Mouse (Mus musculus) lung, embryonic 14.5 days (tissue): ENCODE measurements around the gene Tff2. TPM values are rescaled to one million over a fixed set of nuclear protein-coding genes. Genes with fewer than 3 reads are reported as not detected.

ENCODE experiments used
- ATAC-seq: fragments of 200-750 bp; cut with Nextera tagmentation; 2 replicates; pipeline ENCODE4 v1.8.0; 2017; ENCODE audit warnings: mild to moderate bottlenecking, moderate TSS enrichment, moderate library complexity; ENCODE audit not compliant: insufficient read depth
- DNase-seq: peaks from one replicate; pipeline ENCODE4 v3.0.0-alpha.2; 2015
- H3K27ac ChIP-seq: fragments of 300-500 bp; sonication (generic); 2 replicates; pipeline ENCODE4 v1.5.1; 2014; ENCODE audit warnings: low read depth, mild to moderate bottlenecking, moderate library complexity
- H3K27me3 ChIP-seq: fragments of 300-500 bp; sonication (generic); 2 replicates; pipeline ENCODE4 v1.6.1; 2014; ENCODE audit warnings: low read length, control low read depth; ENCODE audit not compliant: insufficient read depth
- H3K36me3 ChIP-seq: fragments of 300-500 bp; sonication (generic); 2 replicates; pipeline ENCODE4 v1.6.1; 2014; ENCODE audit warnings: control low read depth; ENCODE audit not compliant: insufficient read depth
- H3K4me1 ChIP-seq: fragments of 300-500 bp; sonication (generic); 2 replicates; pipeline ENCODE4 v1.6.1; 2014; ENCODE audit warnings: antibody characterized with exemption, control low read depth; ENCODE audit not compliant: insufficient read depth
- H3K4me2 ChIP-seq: fragments of 300-500 bp; sonication (generic); 2 replicates; pipeline ENCODE4 v1.6.1; 2014; ENCODE audit warnings: mild to moderate bottlenecking
- H3K4me3 ChIP-seq: fragments of 300-500 bp; sonication (generic); 2 replicates; pipeline ENCODE4 v1.5.1; 2014; ENCODE audit warnings: low read depth, low read length
- H3K9ac ChIP-seq: fragments of 300-500 bp; sonication (generic); 2 replicates; pipeline ENCODE4 v1.6.1; 2014
- H3K9me3 ChIP-seq: fragments of 300-500 bp; sonication (generic); 2 replicates; pipeline ENCODE4 v1.6.1; 2016; ENCODE audit warnings: low read depth, low read length, control low read depth
- CTCF ChIP-seq: IDR thresholded peaks from 2 replicates; pipeline ENCODE4 v1.5.1; 2016; ENCODE audit warnings: antibody characterized with exemption, low read depth
- WGBS: fragments of 180-500 bp; shearing (Covaris S2); extraction: QIAGEN DNeasy Blood & Tissue Kit; methylation state at CpG from one replicate; pipeline ENCODE4 v1.1.7; 2014; 5-methylcytosine and 5-hydroxymethylcytosine counted together
- polyA plus RNA-seq: library from polyadenylated mRNA; unstranded; fragments of >200 nt; fragmentation: Nextera tagmentation; extraction: Ambion mirVana; gene quantifications from 2 replicates; pipeline ENCODE4 v1.2.1, GENCODE M21; 2014

Gene Tff2
- polyA plus RNA-seq, 1 experiment from 2014 or later = not detected

DNA sequence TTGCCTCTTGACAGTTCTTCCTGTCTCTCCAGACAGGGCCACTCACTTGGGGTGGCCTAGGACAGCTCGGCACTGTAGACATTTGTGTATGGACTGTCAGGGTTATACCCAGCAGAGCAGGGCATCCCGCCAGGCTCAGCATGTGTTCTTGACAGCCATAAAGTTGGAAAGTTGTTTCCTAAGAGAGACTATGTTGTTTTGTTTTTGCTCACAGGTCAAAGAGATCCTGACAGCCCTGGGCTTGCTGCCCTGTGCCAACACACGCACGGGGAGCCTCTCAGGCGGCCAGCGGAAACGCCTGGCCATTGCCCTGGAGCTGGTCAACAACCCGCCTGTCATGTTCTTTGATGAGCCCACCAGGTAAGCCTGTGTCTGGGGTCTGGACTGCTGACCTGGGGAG lies 40.3 kb downstream of the Tff2 start:
- 80% methylated on average over 8 of the region's 8 CpGs for WGBS
- Histone ChIP-seq H3K9ac (no peak overlapping the region), H3K9me3 (no peaks in the 10 kb centered on the region), H3K36me3 (no peaks in the 10 kb centered on the region), H3K27me3 (no peaks in the 10 kb centered on the region), H3K4me2 (no peak overlapping the region), H3K4me3 (no peak overlapping the region), H3K27ac (no peak overlapping the region), H3K4me1 (no peaks in the 10 kb centered on the region)
- no peak for ATAC-seq
- DNase-seq = no peak
- TF ChIP-seq CTCF = no peak

DNA sequence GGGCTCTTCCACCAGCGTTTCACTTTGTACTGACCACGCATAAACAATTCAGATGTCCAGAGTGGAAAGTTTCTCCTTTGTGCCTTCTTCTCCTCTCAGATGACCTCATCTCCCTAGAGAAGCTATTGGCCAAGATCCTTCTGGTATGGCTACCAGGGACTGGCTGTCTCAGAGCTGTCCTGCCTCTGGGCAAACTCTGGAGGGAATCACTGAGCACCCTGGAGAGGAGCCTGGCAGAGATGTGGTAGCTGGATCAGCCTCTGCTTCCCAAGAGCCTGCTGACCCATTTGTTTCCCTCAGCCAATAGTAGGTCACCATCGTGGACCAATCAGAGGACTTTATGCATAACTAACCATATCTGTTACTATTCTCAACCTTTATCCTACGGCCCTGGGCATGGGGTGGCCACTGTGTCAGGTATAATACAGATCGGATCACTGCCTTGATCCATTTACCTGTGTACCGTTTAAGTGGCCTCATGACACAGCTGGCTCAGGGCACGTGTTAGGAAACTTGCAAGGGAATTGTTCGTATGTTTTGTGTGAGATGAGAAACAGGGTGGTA lies 41.0 kb downstream of the Tff2 start:
- no peak for DNase-seq
- Histone ChIP-seq H3K9ac (no peak overlapping the region), H3K27me3 (no peaks in the 10 kb centered on the region), H3K27ac (no peak overlapping the region), H3K36me3 (no peaks in the 10 kb centered on the region), H3K4me2 (no peak overlapping the region), H3K4me1 (no peaks in the 10 kb centered on the region), H3K9me3 (no peaks in the 10 kb centered on the region), H3K4me3 (no peak overlapping the region)
- TF ChIP-seq CTCF = no peak
- 82% methylated on average over 8 of the region's 8 CpGs for WGBS
- no peak for ATAC-seq

DNA sequence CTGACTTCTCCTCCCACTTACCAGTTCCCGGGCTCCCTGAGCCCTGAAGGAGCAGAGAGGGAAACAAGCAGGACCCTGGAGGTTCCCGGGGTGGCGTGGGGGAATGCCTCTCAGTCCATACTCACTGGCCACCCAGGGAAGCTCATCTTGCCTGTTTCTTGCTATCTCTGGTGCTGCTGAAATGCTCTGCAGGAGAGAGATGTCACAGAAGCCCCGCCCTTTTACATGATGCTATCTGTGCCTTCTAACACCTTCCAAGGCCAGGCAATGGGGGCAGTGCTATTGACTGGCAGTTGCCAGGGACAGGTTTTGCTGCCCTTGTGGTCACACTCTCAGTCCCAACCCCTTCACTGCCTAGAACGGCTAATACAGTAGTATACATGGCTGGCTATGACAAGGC lies 45.3 kb downstream of the Tff2 start:
- ATAC-seq (no peak), DNase-seq (no peak)
- H3K27me3 ChIP-seq = no peaks in the 10 kb centered on the region
- no peak overlapping the region for H3K27ac ChIP-seq
- WGBS = 64% methylated on average over 5 of the region's 5 CpGs
- H3K9ac ChIP-seq = no peak overlapping the region
- no peaks in the 10 kb centered on the region for H3K4me1 ChIP-seq
- no peaks in the 10 kb centered on the region for H3K36me3 ChIP-seq
- TF ChIP-seq CTCF = no peak
- no peak overlapping the region for H3K4me2 ChIP-seq
- no peak overlapping the region for H3K4me3 ChIP-seq
- no peaks in the 10 kb centered on the region for H3K9me3 ChIP-seq

DNA sequence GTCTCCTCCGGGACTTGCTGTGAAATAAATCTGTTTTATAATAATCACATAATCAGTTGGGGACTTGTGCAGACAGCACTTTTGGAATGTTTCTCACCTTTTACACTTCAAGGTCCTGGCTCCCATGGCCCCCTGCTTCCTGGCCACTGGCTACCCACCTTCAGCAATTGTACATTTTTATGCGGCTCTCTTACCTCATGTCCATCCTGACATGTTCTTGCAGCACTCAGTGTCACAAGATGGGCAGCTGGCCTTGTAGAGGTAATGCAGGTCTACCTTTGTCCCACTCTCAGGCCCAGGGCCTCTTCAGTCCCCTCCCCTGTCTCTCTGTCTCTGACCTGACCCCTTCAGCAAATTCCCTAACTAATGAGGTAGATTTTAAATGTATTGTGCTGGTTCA lies 47.2 kb downstream of the Tff2 start:
- Histone ChIP-seq H3K36me3 (no peaks in the 10 kb centered on the region), H3K4me3 (no peak overlapping the region), H3K4me2 (no peak overlapping the region), H3K4me1 (no peaks in the 10 kb centered on the region), H3K27ac (no peak overlapping the region), H3K9ac (no peak overlapping the region), H3K9me3 (no peaks in the 10 kb centered on the region), H3K27me3 (no peaks in the 10 kb centered on the region; the same call in 1 of the 2 replicates)
- no peak for ATAC-seq
- WGBS = 95% methylated on average over 2 of the region's 2 CpGs
- no peak for DNase-seq
- no peak for TF ChIP-seq CTCF

DNA sequence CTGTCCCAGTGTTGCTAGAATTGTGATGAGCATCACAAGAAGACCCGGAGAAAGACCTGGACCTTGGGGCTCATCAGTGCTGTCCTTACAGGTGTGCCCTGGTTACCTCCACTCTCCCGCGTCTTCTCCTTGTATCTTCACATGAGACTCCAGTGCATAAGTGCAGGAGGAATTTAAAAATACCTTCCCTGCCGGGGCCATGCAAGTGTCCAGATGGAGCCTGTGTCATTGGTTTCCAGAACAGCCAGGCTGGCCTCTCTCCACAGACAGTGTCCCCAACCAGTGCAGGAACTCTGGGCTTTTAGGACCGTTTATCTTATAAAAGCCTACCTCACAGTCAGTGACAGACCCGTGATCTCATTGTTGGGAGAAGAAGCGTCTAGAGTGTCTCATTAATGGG lies 48.5 kb downstream of the Tff2 start:
- no peak overlapping the region for H3K9ac ChIP-seq
- no peak for ATAC-seq
- H3K9me3 ChIP-seq = no peaks in the 10 kb centered on the region
- TF ChIP-seq CTCF = no peak
- H3K27me3 ChIP-seq = no peaks in the 10 kb centered on the region; the same call in 1 of the 2 replicates
- H3K4me1 ChIP-seq = 0 out of 2 replicates have a peak, but pooled peaks cover 3% of the 10 kb centered on the region
- WGBS = 74% methylated on average over 7 of the region's 7 CpGs
- H3K4me3 ChIP-seq = no peak overlapping the region
- no peak overlapping the region for H3K4me2 ChIP-seq
- DNase-seq = no peak
- no peak overlapping the region for H3K27ac ChIP-seq
- no peaks in the 10 kb centered on the region for H3K36me3 ChIP-seq

DNA sequence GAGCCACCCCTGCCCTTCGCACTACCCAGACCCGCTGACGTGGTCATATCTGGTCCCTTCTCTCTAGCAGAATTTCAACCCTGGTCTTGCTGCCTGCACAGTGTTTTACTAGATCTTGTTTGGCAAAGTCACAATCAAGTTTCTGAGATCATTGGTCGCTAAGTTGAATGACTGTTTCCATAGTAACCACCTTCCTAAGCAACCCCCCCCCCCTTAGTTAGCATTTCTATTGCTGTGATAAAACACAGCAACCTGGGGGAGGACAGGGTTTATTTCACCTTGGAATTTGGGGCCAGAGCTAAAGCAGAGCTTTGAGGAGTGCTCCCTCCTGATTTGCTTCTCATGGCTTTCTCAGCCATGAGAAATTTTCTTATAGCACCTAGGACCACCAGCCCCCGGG lies 49.3 kb downstream of the Tff2 start:
- no peak for TF ChIP-seq CTCF
- no peak for ATAC-seq
- WGBS = 58% methylated on average over 5 of the region's 5 CpGs

More for the DNA sequence above, 49.3 kb downstream of the Tff2 start:
- no peaks in the 10 kb centered on the region for H3K36me3 ChIP-seq
- no peak for DNase-seq
- no peaks in the 10 kb centered on the region; the same call in 1 of the 2 replicates for H3K27me3 ChIP-seq
- no peak overlapping the region for H3K27ac ChIP-seq
- no peak overlapping the region for H3K4me3 ChIP-seq
- H3K4me2 ChIP-seq = no peak overlapping the region
- no peaks in the 10 kb centered on the region for H3K9me3 ChIP-seq
- H3K4me1 ChIP-seq = peaks cover 6% of the 10 kb centered on the region; the same call in 1 of the 2 replicates
- no peak overlapping the region for H3K9ac ChIP-seq

Other genes with a start within 250 kb of the Tff2 start
- gene Glp1r, start 242.5 kb downstream of the Tff2 start, polyA plus RNA-seq = 4.7 and 6.1 TPM in 2 replicates
- gene Umodl1, start 189.6 kb downstream of the Tff2 start, polyA plus RNA-seq = not detected in 2 replicates
- 8.4 and 9.6 TPM in 2 replicates for gene Abcg1, start 86.6 kb downstream of the Tff2 start, polyA plus RNA-seq
- gene Tff3, start 14.6 kb downstream of the Tff2 start, polyA plus RNA-seq = not detected in 2 replicates
- not detected in 2 replicates for gene Tff1, start 21.0 kb upstream of the Tff2 start, polyA plus RNA-seq
- not detected in 2 replicates for gene Tmprss3, start 54.7 kb upstream of the Tff2 start, polyA plus RNA-seq
- gene Ubash3a, start 63.6 kb upstream of the Tff2 start, polyA plus RNA-seq = 0.26 and 0.64 TPM in 2 replicates
- gene Rsph1, start 133.1 kb upstream of the Tff2 start, polyA plus RNA-seq = 0.78 and 0.86 TPM in 2 replicates
- 5.9 and 6.9 TPM in 2 replicates for gene Slc37a1, start 142.5 kb upstream of the Tff2 start, polyA plus RNA-seq
- 35.8 and 36.7 TPM in 2 replicates for gene Pde9a, start 241.9 kb upstream of the Tff2 start, polyA plus RNA-seq